ENCODE assay signal across 8 mouse cellular contexts in genomic region chr2:132251911-132252310, GRCm38 (mm10). TPM values are rescaled to one million over a fixed set of nuclear protein-coding genes. Genes with fewer than 3 reads are reported as not detected.
DNase-seq lines count a peak whose midpoint lies in the region; ATAC-seq and TF ChIP-seq lines count a peak whose summit lies in the region.

No protein-coding gene starts in this region.

- intact Hi-C loops in left cerebral cortex, postnatal 36 days (cut with DNase I): no loop called here

- H3K4me3 ChIP-seq in erythroblast, embryonic 14.5 days (replicated peaks): peak overlapping the region; percentile 93
- peak overlapping the region; percentile 76; the same call in 1 of the 2 replicates for H3K4me3 ChIP-seq in spleen, adult 2 months (ENCODE audit: extremely low read depth, insufficient read depth, insufficient read length)
- H3K4me3 ChIP-seq in liver, embryonic 12.5 days: peak overlapping the region; percentile 80

- H3K36me3 ChIP-seq in erythroblast, embryonic 14.5 days (ENCODE audit: control insufficient read depth): peaks cover 66% of the 10 kb centered on the region
- H3K36me3 ChIP-seq in spleen, adult 2 months (ENCODE audit: control insufficient read depth, insufficient read depth, low read length): peaks cover 6% of the 10 kb centered on the region
- peaks cover 47% of the 10 kb centered on the region for H3K36me3 ChIP-seq in liver, embryonic 12.5 days

- TF ChIP-seq CTCF in spleen, adult 2 months (IDR thresholded peaks at IDR 0.05; ENCODE audit: extremely low read depth, insufficient read depth, insufficient read length, insufficient replicate concordance): no peak

- no peak for ATAC-seq in erythroblast, adult 5-6 weeks (replicated peaks; ENCODE audit: low FRiP score, poor library complexity, severe bottlenecking)
- ATAC-seq in liver, embryonic 12.5 days: no peak
- ATAC-seq in granulocyte monocyte progenitor cell, adult 5-6 weeks (replicated peaks; ENCODE audit: poor library complexity, severe bottlenecking): no peak
- no peak for ATAC-seq in activated CD4-positive, CD25-positive, alpha-beta regulatory T cell, adult 4 months

- peaks cover 54% of the 10 kb centered on the region for H3K4me1 ChIP-seq in erythroblast, embryonic 14.5 days (ENCODE audit: control insufficient read depth)
- peaks cover 6% of the 10 kb centered on the region; the same call in 1 of the 2 replicates for H3K4me1 ChIP-seq in spleen, adult 2 months (ENCODE audit: control insufficient read depth, insufficient read depth, insufficient read length)
- H3K4me1 ChIP-seq in liver, embryonic 12.5 days: peaks cover 53% of the 10 kb centered on the region

- no peak overlapping the region for H3K27ac ChIP-seq in spleen, adult 2 months (ENCODE audit: insufficient read depth, low read length)
- peak overlapping the region; percentile 91 for H3K27ac ChIP-seq in liver, embryonic 12.5 days

- H3K9me3 ChIP-seq in erythroblast, embryonic 14.5 days (ENCODE audit: control insufficient read depth, low read length): no peaks in the 10 kb centered on the region
- H3K9me3 ChIP-seq in liver, embryonic 12.5 days (replicated peaks): no peaks in the 10 kb centered on the region

- 6% methylated on average over 8 of the region's 8 CpGs for WGBS in spleen, adult 2 months
- WGBS in liver, embryonic 12.5 days (ENCODE audit: insufficient replicate concordance): 4% methylated on average over 8 of the region's 8 CpGs

- peak overlapping the region; percentile 79 for H3K4me2 ChIP-seq in liver, embryonic 12.5 days

- no peak for DNase-seq in spleen, adult 2 months (ENCODE audit: low read depth in 1 of 2, low spot score in 2 of 2)
- no peak for DNase-seq in spleen, postnatal 10 days (ENCODE audit: low spot score in 2 of 2)
- no peak for DNase-seq in left cerebral cortex, postnatal 36 days (ENCODE audit: low spot score in 2 of 2)

- no peak for TF ChIP-seq POLR2A in spleen, adult 2 months (IDR thresholded peaks at IDR 0.05; ENCODE audit: low read depth, low read length)

- no peaks in the 10 kb centered on the region for H3K27me3 ChIP-seq in erythroblast, embryonic 14.5 days (ENCODE audit: control insufficient read depth)
- no peaks in the 10 kb centered on the region for H3K27me3 ChIP-seq in spleen, adult 2 months (ENCODE audit: control insufficient read depth, insufficient read depth, low read length)
- no peaks in the 10 kb centered on the region for H3K27me3 ChIP-seq in liver, embryonic 12.5 days (replicated peaks)

- peak overlapping the region; percentile 83 for H3K9ac ChIP-seq in liver, embryonic 12.5 days

RNA-seq across cellular contexts. Expression of gene Pcna, which starts 1.2 kb away (rescaled TPM):
- 11.3 and 19.1 TPM in 2 replicates for polyA plus RNA-seq in erythroblast, embryonic 14.5 days (2012)
- 310 and 324 TPM in 2 replicates for total RNA-seq in erythroblast, adult 5-6 weeks (2015; ENCODE audit: low replicate concordance)
- 228 and 255 TPM in 2 replicates for total RNA-seq in erythroblast, adult 5-6 weeks (2017; ENCODE audit: low replicate concordance)
- polyA plus RNA-seq in spleen, adult 2 months (2012; rRNA removed): 81.7 and 121 TPM in 2 replicates
- polyA plus RNA-seq in liver, embryonic 12.5 days (2016; fragmentation: Nextera tagmentation; extraction: Ambion mirVana): 353 and 360 TPM in 2 replicates
- total RNA-seq in left cerebral cortex, postnatal 36 days (2021): 10 to 100 TPM; 41.0 to 49.3 TPM
- 627 and 644 TPM in 2 replicates for total RNA-seq in granulocyte monocyte progenitor cell, adult 5-6 weeks (2014; fragmentation: Nextera tagmentation)
- 619 and 668 TPM in 2 replicates for total RNA-seq in granulocyte monocyte progenitor cell, adult 5-6 weeks (2017)
- 100 to 1,000 TPM; 185 to 199 TPM for polyA plus RNA-seq in activated CD4-positive, CD25-positive, alpha-beta regulatory T cell, adult 4 months (2017; shearing (Covaris generic))

RNA-seq across cellular contexts. Expression of gene Tmem230, which starts 4.3 kb away (rescaled TPM):
- polyA plus RNA-seq in erythroblast, embryonic 14.5 days (2012): 1.6 and 1.9 TPM in 2 replicates
- 21.3 and 27.4 TPM in 2 replicates for total RNA-seq in erythroblast, adult 5-6 weeks (2015; ENCODE audit: low replicate concordance)
- 9.9 and 13.3 TPM in 2 replicates for total RNA-seq in erythroblast, adult 5-6 weeks (2017; ENCODE audit: low replicate concordance)
- polyA plus RNA-seq in spleen, adult 2 months (2012; rRNA removed): 40.7 and 154 TPM in 2 replicates
- 24.4 and 25.7 TPM in 2 replicates for polyA plus RNA-seq in liver, embryonic 12.5 days (2016; fragmentation: Nextera tagmentation; extraction: Ambion mirVana)
- total RNA-seq in left cerebral cortex, postnatal 36 days (2021): 10 to 100 TPM; 29.5 to 34.9 TPM
- total RNA-seq in granulocyte monocyte progenitor cell, adult 5-6 weeks (2014; fragmentation: Nextera tagmentation): 50.1 and 51.5 TPM in 2 replicates
- 18.7 and 19.4 TPM in 2 replicates for total RNA-seq in granulocyte monocyte progenitor cell, adult 5-6 weeks (2017)
- polyA plus RNA-seq in activated CD4-positive, CD25-positive, alpha-beta regulatory T cell, adult 4 months (2017; shearing (Covaris generic)): 10 to 100 TPM; 40.0 to 40.5 TPM

RNA-seq across cellular contexts. Expression of gene Cds2, which starts 11.0 kb away (rescaled TPM):
- 0.64 and 0.71 TPM in 2 replicates for polyA plus RNA-seq in erythroblast, embryonic 14.5 days (2012)
- 5.4 and 6.1 TPM in 2 replicates for total RNA-seq in erythroblast, adult 5-6 weeks (2015; ENCODE audit: low replicate concordance)
- total RNA-seq in erythroblast, adult 5-6 weeks (2017; ENCODE audit: low replicate concordance): 6.0 and 7.9 TPM in 2 replicates
- polyA plus RNA-seq in spleen, adult 2 months (2012; rRNA removed): 34.8 and 39.1 TPM in 2 replicates
- 13.7 and 15.4 TPM in 2 replicates for polyA plus RNA-seq in liver, embryonic 12.5 days (2016; fragmentation: Nextera tagmentation; extraction: Ambion mirVana)
- 100 to 1,000 TPM; 245 to 264 TPM for total RNA-seq in left cerebral cortex, postnatal 36 days (2021)
- total RNA-seq in granulocyte monocyte progenitor cell, adult 5-6 weeks (2014; fragmentation: Nextera tagmentation): 8.7 and 22.5 TPM in 2 replicates
- 7.0 and 9.7 TPM in 2 replicates for total RNA-seq in granulocyte monocyte progenitor cell, adult 5-6 weeks (2017)
- 10 to 100 TPM; 21.6 to 28.3 TPM for polyA plus RNA-seq in activated CD4-positive, CD25-positive, alpha-beta regulatory T cell, adult 4 months (2017; shearing (Covaris generic))
